Mouse (Mus musculus) thymus, adult 2 months (tissue): ENCODE results near the gene Tsen15.

Source experiments
- CTCF ChIP-seq: fragments of 200-500 bp; IDR thresholded peaks from 2 replicates; pipeline ENCODE4 v1.5.1; 2012; ENCODE audit warnings: mild to moderate bottlenecking, control low read depth, low read length, moderate library complexity, borderline replicate concordance; ENCODE audit not compliant: control insufficient read depth, poor library complexity, insufficient read depth; ENCODE audit errors: extremely low read depth
- POLR2A ChIP-seq: fragments of 200-500 bp; IDR thresholded peaks from 2 replicates; pipeline ENCODE4 v1.6.1; 2012; ENCODE audit warnings: mild to moderate bottlenecking, low read length, control low read depth, moderate library complexity; ENCODE audit not compliant: control insufficient read depth, poor library complexity, insufficient read depth; ENCODE audit errors: extremely low read depth

DNA sequence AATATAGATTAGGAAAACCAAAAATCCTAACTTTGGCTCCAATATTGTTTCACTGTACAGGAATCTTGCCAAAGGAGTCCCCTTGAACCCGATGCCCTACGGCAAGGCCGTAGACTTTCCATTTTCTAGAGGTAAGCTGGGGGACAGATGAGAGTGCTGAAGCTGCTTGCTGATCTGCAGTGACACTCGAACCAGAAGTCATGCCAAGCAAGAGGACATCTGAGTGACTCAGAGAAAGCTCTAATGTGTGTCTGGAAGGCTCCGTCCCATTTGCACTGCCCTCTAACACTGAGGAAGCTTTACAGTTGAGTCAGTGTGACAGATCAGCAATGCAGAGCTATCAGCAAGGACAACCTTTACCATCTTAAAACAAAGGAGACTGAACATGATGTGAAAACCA lies 8.2 kb downstream of the Tsen15 start:
- TF ChIP-seq POLR2A (no peak), CTCF (no peak)
